Mouse (Mus musculus) A20 (cell line): ENCODE data around the gene Myo1f.
A peak's percentile ranks its signal among the peaks of the same experiment; 100 is the strongest.
"Not testable (repeated sequence)": the region's sequence is repeated elsewhere in the genome, so short reads cannot be mapped to it uniquely, and the experiment has no call there.

Experiments used
- DNase-seq: peaks from one replicate; pipeline ENCODE4 v3.0.0-alpha.2; 2011; ENCODE audit warnings: low read depth, low spot score

Gene Myo1f

DNA sequence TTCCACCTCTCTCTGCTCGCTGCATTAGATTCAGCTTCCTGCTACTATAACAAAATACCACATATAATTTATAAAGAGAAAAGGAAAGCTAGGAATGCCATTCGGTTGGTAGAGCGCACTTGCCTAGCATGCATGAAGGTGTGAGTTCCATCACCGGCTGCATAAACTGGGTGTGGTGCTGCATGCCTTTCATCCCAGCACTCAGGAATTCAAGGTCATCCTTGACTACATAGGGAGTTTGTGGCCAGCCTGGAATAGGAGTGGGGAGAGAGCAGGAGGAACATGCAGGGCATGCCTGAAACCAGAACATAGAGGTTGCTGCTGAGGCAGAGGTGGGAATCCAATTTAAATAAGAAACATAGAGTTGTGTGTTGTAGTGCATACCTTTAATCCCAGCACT, 28.6 kb downstream of the Myo1f start:
- no peak for DNase-seq

DNA sequence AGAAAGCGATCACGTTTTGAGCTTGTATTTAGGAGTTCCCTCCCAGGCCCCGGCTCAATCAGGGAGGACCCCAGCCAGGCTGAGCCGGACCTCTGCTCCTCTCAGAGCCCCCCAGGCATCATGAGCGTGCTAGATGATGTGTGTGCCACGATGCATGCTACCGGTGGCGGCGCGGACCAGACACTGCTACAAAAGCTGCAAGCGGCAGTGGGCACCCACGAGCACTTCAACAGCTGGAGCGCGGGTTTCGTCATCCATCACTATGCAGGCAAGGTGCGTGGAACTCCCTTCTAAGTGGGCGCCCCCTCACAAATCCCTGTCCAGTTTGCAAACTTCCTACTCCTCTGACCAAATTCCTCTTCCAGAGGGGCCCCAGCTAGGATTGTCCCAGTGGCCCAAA, 30.5 kb downstream of the Myo1f start:
- DNase-seq, result no peak

GRCm38 (mm10) chr17:33597271-33597670, 41.8 kb downstream of the Myo1f start:
- peak; percentile 17 for DNase-seq

GRCm38 (mm10) chr17:33598506-33598905, 43.0 kb downstream of the Myo1f start:
- no peak for DNase-seq

DNA sequence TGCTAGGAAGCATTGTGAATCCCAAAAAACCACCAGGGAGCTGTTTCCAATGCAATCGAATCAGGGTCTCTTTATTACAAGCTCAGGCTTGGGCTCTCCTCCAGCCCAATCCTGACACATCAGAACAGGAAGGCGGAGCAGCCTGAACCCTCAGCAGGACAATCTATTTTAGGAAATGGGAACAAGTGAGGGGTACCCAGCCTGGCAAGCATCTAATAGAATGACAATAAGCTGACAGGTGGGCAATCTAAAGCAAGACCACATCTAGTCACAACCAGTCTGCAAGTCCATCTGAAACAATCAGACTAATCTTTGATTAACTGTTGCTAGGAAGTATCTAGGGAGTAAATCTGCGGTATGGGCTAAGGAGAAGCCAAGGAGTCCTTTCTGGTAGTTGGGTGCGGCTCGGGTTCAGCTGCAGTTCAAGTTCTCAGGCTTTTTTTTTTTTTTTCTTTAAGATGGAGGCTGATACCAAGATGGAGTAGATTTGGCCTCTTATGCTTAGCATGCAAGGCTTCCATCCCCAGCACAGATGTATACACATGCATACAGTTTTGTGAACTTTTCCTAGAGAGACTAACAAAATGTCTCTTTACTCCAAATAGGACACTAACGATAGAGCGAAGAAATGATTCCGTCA, 44.4 kb downstream of the Myo1f start:
- no peak for DNase-seq

- DNase-seq, result no peak
These were observed 45.3 kb downstream of the Myo1f start for GRCm38 (mm10) chr17:33600831-33601230.

GRCm38 (mm10) chr17:33601947-33602346, 46.4 kb downstream of the Myo1f start:
- no peak for DNase-seq

DNA sequence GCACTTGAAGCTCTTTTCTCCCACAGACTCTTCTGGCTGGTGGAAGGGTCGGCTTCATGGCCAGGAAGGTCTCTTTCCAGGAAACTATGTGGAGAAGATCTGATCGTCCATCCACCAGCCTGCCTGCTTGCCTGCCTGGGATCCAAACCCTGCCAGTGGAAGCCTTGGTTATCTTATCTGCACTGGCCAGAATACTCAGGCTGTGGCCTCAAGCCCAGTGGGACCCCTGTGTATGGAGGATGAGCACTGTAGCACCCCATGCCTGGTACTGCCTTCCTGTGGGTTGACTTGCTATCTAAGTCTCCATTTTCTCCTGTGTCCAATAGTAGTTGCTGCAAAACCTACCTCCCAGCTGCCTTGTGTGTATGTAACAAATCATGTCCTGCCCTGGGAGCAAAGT, 51.8 kb downstream of the Myo1f start:
- no peak for DNase-seq

GRCm38 (mm10) chr17:33610548-33610947, 55.0 kb downstream of the Myo1f start:
- no peak for DNase-seq

GRCm38 (mm10) chr17:33613726-33614125, 58.2 kb downstream of the Myo1f start:
- not testable (repeated sequence) for DNase-seq

GRCm38 (mm10) chr17:33627281-33627680, 71.8 kb downstream of the Myo1f start:
- DNase-seq, result no peak

- peak; percentile 95 for DNase-seq
These were observed 73.3 kb downstream of the Myo1f start, which contains the start of gene Zfp414 for GRCm38 (mm10) chr17:33628621-33629486. TSS of gene Zfp414 (plus strand) at chr17:33629090.

DNA sequence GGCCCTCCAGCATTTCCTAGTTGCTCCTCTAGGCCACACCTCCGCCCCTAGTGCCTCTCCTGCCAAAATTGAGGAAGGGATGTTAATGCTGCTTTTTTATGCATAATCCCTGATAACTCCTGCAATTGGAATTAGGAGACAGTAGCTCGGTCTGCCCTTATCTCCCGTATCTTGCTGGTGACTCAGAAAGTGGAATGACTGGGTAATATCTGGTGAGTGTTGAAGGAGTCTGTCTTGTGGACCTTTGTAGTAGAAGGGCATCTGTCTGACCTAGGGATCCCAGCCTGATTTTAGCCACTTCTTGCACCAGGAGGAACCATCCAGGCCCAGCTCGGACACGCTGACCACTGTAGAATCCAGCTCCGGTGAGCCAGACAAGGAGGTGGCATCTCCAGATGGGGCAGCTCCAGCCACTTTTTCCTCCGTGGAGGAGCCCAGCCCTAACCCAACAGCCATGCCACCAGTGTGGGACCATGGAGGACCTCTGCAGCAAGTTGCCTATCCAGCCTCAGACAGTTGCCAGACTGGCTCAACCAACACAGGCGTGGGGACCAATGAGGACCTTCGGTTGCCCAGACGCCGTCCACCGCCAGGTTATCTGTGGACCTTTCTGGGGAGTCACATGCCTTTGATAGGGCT, 74.1 kb downstream of the Myo1f start:
- DNase-seq, result no peak

DNA sequence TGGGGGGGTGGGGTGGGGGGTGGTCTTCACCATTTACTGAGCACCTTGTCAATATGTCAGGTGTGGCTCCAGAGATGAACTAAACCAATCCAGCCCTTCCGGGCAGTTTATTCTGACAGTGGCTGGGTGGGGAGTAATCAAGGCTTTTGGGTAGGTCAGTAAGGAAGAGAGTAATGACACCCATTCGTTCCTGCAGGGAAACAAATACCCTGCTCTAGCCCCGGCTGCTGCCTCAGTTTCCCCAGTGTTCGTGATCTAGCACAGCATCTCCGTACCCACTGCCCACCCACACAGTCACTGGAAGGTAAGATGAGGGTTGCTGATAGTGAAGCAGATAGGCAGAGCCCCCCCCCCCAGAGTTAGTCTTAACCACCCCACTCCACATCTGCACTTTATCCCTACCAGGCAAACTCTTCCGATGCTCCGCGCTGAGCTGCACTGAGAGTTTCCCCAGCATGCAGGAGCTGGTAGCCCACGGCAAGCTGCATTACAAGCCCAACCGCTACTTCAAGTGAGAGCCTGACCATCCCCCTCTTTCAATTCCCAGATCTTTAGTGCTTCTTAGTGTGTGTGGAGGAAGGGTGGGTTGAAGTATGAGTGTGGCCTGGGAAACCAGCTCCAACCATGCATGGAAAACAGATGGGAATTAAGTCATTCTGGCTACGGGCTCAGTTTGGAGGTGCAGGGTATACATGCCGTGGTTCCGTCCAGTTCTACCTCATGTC, 74.8 kb downstream of the Myo1f start:
- DNase-seq, result no peak

GRCm38 (mm10) chr17:33631236-33631635, 75.7 kb downstream of the Myo1f start:
- DNase-seq, result no peak

DNA sequence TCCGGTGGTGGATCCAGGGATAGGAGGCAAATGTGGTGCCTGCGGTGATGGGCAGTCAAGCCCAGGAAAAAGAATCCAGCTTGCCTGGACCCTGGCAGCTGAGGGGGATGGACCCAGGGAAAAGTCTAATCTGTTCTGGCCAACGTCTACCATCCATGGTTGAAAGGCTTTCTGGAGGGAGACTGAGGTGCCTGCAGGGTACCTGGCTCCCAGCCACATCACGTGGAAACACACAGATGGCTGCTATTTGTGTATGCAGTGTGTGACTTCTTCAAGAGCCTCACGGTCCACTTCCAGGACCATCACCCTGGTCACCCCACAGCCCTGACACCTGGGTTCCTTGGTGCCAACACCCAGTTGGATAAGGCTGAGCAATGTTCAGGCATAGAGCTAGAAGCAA, 76.3 kb downstream of the Myo1f start:
- DNase-seq, result no peak

DNA sequence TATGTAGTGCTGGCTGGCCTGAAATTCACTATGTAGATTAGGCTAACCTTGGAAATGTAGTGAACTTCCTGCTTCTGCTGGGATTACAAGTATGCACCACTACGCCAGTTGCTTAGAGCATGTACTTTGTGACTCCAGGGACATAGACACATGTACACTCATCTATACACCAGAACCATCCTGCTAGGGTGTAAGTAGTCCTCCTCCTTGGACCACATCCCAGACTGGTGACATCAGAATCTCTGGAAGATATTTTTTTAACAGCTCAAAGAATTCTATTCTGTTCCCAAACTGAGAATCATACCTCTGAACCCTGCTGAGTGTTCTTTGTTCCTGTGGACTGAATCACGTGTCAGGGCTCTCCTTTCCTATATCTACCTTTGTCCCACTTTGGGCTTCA, 81.5 kb downstream of the Myo1f start:
- DNase-seq, result no peak

- no peak for DNase-seq
These were observed 82.2 kb downstream of the Myo1f start, which contains the start of gene Pram1 for GRCm38 (mm10) chr17:33637516-33638276. TSS of gene Pram1 (plus strand) at chr17:33638056.

DNA sequence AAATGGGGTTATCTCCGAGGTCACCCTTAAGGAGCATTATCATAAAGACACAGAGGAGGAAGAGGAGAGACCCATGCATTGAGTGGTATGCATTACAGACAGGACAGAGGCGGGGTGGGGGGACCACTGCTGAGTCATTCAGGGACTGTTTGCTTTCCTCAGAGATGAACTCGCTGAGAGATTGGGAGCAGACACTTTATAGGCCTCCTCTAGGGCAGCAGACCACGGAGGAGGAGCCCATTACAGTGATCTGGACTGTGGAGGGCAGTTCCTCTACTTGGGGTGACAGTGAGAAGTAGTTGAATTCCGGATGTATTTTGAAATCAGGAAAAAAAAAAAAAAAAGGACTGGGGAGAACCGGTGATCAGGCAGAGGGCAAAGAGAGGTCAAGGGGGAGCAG, 84.2 kb downstream of the Myo1f start:
- no peak for DNase-seq

DNA sequence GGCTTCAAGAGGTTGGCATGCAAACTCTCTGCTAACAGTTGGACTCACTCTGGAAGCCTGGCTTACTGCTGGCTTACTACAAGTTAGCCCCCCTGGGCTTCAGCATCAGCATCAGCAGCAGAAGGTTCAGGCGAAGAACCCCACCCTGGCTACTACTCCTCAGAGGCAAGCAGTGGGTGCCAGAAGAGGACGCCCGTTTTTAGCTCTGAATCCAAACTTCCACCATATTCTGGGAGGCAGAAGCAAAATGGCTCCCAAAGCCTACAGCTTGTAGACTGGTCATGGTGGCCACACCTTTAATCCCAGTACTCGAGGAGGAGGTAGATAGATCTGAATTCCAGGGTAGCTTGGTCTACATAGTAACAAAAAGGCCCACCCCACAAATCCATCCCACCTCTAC, 88.6 kb downstream of the Myo1f start:
- DNase-seq, result no peak

DNA sequence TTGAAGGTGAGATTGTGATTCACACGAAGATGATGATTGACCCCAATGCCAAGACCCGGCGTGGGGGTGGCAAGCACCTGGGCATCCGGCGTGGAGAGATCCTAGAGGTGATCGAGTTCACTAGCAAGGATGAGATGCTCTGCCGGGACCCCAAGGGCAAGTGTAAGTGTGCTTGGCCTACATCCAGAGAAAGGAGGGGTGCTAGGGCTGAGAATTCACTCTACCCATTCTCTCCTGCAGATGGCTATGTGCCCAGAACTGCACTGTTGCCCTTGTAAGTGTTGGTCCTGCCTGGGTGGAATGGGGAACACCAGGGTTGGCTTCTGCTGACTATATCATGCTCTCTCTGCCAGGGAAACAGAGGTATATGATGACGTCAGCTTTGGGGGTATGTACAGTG, 89.6 kb downstream of the Myo1f start:
- no peak for DNase-seq
